Mouse (Mus musculus) kidney, postnatal 0 days (tissue): ENCODE data around the gene Gsta4. TPM values are rescaled to one million over a fixed set of nuclear protein-coding genes. Genes with fewer than 3 reads are reported as not detected.

Experiments
- polyA plus RNA-seq: library from polyadenylated mRNA; unstranded; fragments of >200 nt; fragmentation: Nextera tagmentation; extraction: Ambion mirVana; gene quantifications from 2 replicates; pipeline ENCODE4 v1.2.1, GENCODE M21; 2015

The Gsta4 gene
- polyA plus RNA-seq, 1 experiment from 2014 or later: 194 TPM

Other genes with a start within 250 kb of the Gsta4 start
- 1.3 and 2.1 TPM in 2 replicates for gene Gcm1, start 130.8 kb upstream of the Gsta4 start, polyA plus RNA-seq
- 49.9 and 50.3 TPM in 2 replicates for gene Fbxo9, start 73.7 kb upstream of the Gsta4 start, polyA plus RNA-seq
- gene Ick, start 73.6 kb upstream of the Gsta4 start, polyA plus RNA-seq: 21.9 and 22.8 TPM in 2 replicates
- 23.4 and 33.9 TPM in 2 replicates for gene Gsta1, start 47.9 kb downstream of the Gsta4 start, polyA plus RNA-seq
- gene Gm3776, start 74.4 kb downstream of the Gsta4 start, polyA plus RNA-seq: 8.4 and 10.3 TPM in 2 replicates
- gene Gm10639, start 107.1 kb downstream of the Gsta4 start, polyA plus RNA-seq: 77.2 and 80.9 TPM in 2 replicates
- not detected in 2 replicates for gene Omt2a, start 132.0 kb downstream of the Gsta4 start, polyA plus RNA-seq
- not detected in 2 replicates for gene Omt2b, start 144.8 kb downstream of the Gsta4 start, polyA plus RNA-seq
- gene Gsta2, start 173.0 kb downstream of the Gsta4 start, polyA plus RNA-seq: 301 and 320 TPM in 2 replicates
- gene Dppa5a, start 185.4 kb downstream of the Gsta4 start, polyA plus RNA-seq: 0.20 and 0.24 TPM in 2 replicates
- gene Ooep, start 196.0 kb downstream of the Gsta4 start, polyA plus RNA-seq: 2.9 and 3.0 TPM in 2 replicates
- gene Ddx43, start 213.0 kb downstream of the Gsta4 start, polyA plus RNA-seq: 0.22 TPM in 2 replicates